Comparison of ENCODE assay signal across 8 mouse cellular contexts in genomic region chr11:68939451-68940304, GRCm38 (mm10). TPM values are rescaled to one million over a fixed set of nuclear protein-coding genes. Genes with fewer than 3 reads are reported as not detected.
DNase-seq lines count a peak whose midpoint lies in the region; ATAC-seq and TF ChIP-seq lines count a peak whose summit lies in the region.

No protein-coding gene starts in this region.

- peak; percentile 99 for ATAC-seq in embryonic facial prominence, embryonic 13.5 days (ENCODE audit: insufficient number of reproducible peaks, insufficient read depth, low FRiP score, low TSS enrichment, low read depth)
- peak; percentile 99 for ATAC-seq in limb, embryonic 12.5 days (ENCODE audit: insufficient number of reproducible peaks, insufficient read depth, low FRiP score, low TSS enrichment, low read depth)
- peak; percentile 99 for ATAC-seq in midbrain, embryonic 15.5 days (replicated peaks)

- H3K27ac ChIP-seq in embryonic facial prominence, embryonic 13.5 days = peak overlapping the region; percentile 65; the same call in 1 of the 2 replicates
- H3K27ac ChIP-seq in kidney, adult 2 months (ENCODE audit: insufficient read depth, low read depth, low read length) = peak overlapping the region; percentile 97
- no peak overlapping the region; the same call in 1 of the 2 replicates for H3K27ac ChIP-seq in limb, embryonic 12.5 days
- H3K27ac ChIP-seq in midbrain, embryonic 15.5 days = peak overlapping the region; percentile 88
- H3K27ac ChIP-seq in spleen, adult 2 months (ENCODE audit: insufficient read depth, low read length) = 0 out of 2 replicates have a peak overlapping the region, but pooled peaks have one; percentile 2

- WGBS in embryonic facial prominence, embryonic 13.5 days = 2% methylated on average over 16 of the region's 16 CpGs
- WGBS in kidney, adult 2 months = 1% methylated on average over 16 of the region's 16 CpGs
- WGBS in limb, embryonic 12.5 days = 4% methylated on average over 16 of the region's 16 CpGs
- under 1% methylated on average over 16 of the region's 16 CpGs for WGBS in midbrain, embryonic 15.5 days
- WGBS in spleen, adult 2 months = 1% methylated on average over 16 of the region's 16 CpGs

- peak overlapping the region; percentile 74 for H3K9ac ChIP-seq in embryonic facial prominence, embryonic 13.5 days
- peak overlapping the region; percentile 56 for H3K9ac ChIP-seq in limb, embryonic 12.5 days (replicated peaks)
- H3K9ac ChIP-seq in midbrain, embryonic 15.5 days = peak overlapping the region; percentile 46

- H3K4me2 ChIP-seq in embryonic facial prominence, embryonic 13.5 days = peak overlapping the region; percentile 66
- H3K4me2 ChIP-seq in limb, embryonic 12.5 days = peak overlapping the region; percentile 64
- peak overlapping the region; percentile 57 for H3K4me2 ChIP-seq in midbrain, embryonic 15.5 days

- H3K4me1 ChIP-seq in embryonic facial prominence, embryonic 13.5 days = peaks cover 7% of the 10 kb centered on the region
- H3K4me1 ChIP-seq in kidney, adult 2 months (ENCODE audit: control insufficient read depth, insufficient read depth, low read length) = peaks cover 13% of the 10 kb centered on the region
- H3K4me1 ChIP-seq in limb, embryonic 12.5 days (replicated peaks) = peaks cover 7% of the 10 kb centered on the region; the same call in 1 of the 2 replicates
- H3K4me1 ChIP-seq in midbrain, embryonic 15.5 days = peaks cover 15% of the 10 kb centered on the region
- H3K4me1 ChIP-seq in spleen, adult 2 months (ENCODE audit: control insufficient read depth, insufficient read depth, insufficient read length) = 0 out of 2 replicates have a peak, but pooled peaks cover 2% of the 10 kb centered on the region

- H3K36me3 ChIP-seq in embryonic facial prominence, embryonic 13.5 days = no peaks in the 10 kb centered on the region
- no peaks in the 10 kb centered on the region for H3K36me3 ChIP-seq in kidney, adult 2 months (ENCODE audit: control insufficient read depth, insufficient read depth, low read length)
- no peaks in the 10 kb centered on the region for H3K36me3 ChIP-seq in limb, embryonic 12.5 days
- H3K36me3 ChIP-seq in midbrain, embryonic 15.5 days (replicated peaks) = no peaks in the 10 kb centered on the region
- no peaks in the 10 kb centered on the region for H3K36me3 ChIP-seq in spleen, adult 2 months (ENCODE audit: control insufficient read depth, insufficient read depth, low read length)

- no peak for TF ChIP-seq CTCF in kidney, adult 2 months (conservative IDR thresholded peaks at IDR 0.05; ENCODE audit: insufficient read depth, insufficient read length, low read depth, low read length)
- TF ChIP-seq CTCF in spleen, adult 2 months (IDR thresholded peaks at IDR 0.05; ENCODE audit: extremely low read depth, insufficient read depth, insufficient read length, insufficient replicate concordance) = no peak

- peak overlapping the region; percentile 52 for H3K4me3 ChIP-seq in embryonic facial prominence, embryonic 13.5 days
- peak overlapping the region; percentile 50 for H3K4me3 ChIP-seq in kidney, adult 2 months (ENCODE audit: insufficient read depth, low read depth, low read length)
- peak overlapping the region; percentile 45 for H3K4me3 ChIP-seq in limb, embryonic 12.5 days (replicated peaks)
- peak overlapping the region; percentile 47 for H3K4me3 ChIP-seq in midbrain, embryonic 15.5 days
- H3K4me3 ChIP-seq in spleen, adult 2 months (ENCODE audit: extremely low read depth, insufficient read depth, insufficient read length) = peak overlapping the region; percentile 66

- H3K9me3 ChIP-seq in embryonic facial prominence, embryonic 13.5 days = no peaks in the 10 kb centered on the region
- H3K9me3 ChIP-seq in limb, embryonic 12.5 days = no peaks in the 10 kb centered on the region
- H3K9me3 ChIP-seq in midbrain, embryonic 15.5 days = no peaks in the 10 kb centered on the region

- no peaks in the 10 kb centered on the region for H3K27me3 ChIP-seq in embryonic facial prominence, embryonic 13.5 days
- H3K27me3 ChIP-seq in kidney, adult 2 months (replicated peaks; ENCODE audit: control insufficient read depth, insufficient read depth, low read length) = no peaks in the 10 kb centered on the region
- no peaks in the 10 kb centered on the region for H3K27me3 ChIP-seq in limb, embryonic 12.5 days
- H3K27me3 ChIP-seq in midbrain, embryonic 15.5 days (replicated peaks) = no peaks in the 10 kb centered on the region
- H3K27me3 ChIP-seq in spleen, adult 2 months (ENCODE audit: control insufficient read depth, insufficient read depth, low read length) = no peaks in the 10 kb centered on the region

- peak; percentile 79 for DNase-seq in 3134 (ENCODE audit: extremely low read depth, insufficient read length, low spot score)
- DNase-seq in adrenal gland, postnatal 36 days = peak; percentile 89 to 90
- peak; percentile 91 to 95 for DNase-seq in heart, adult 18-20 months
- peak; percentile 97 for DNase-seq in kidney, adult 2 months
- DNase-seq in spleen, adult 2 months (ENCODE audit: low read depth in 1 of 2, low spot score in 2 of 2) = peak; percentile 70 to 82

- peak; percentile 65 for TF ChIP-seq POLR2A in kidney, adult 2 months (IDR thresholded peaks at IDR 0.05; ENCODE audit: low read depth, low read length)
- TF ChIP-seq POLR2A in spleen, adult 2 months (IDR thresholded peaks at IDR 0.05; ENCODE audit: low read depth, low read length) = no peak

RNA-seq across cellular contexts. Expression of gene Odf4, which starts 12.8 kb away (rescaled TPM):
- total RNA-seq in adrenal gland, postnatal 36 days (2021) = under 1 TPM in 1 of 2 experiments, not detected in 1; 0.46 TPM
- polyA plus RNA-seq in embryonic facial prominence, embryonic 13.5 days (2015; fragmentation: Nextera tagmentation; extraction: Ambion mirVana) = not detected in 2 replicates
- total RNA-seq in heart, adult 18-20 months (2021) = not detected
- 0.33 and 0.46 TPM in 2 replicates for polyA plus RNA-seq in kidney, adult 2 months (2012; rRNA removed)
- not detected in 2 replicates for polyA plus RNA-seq in limb, embryonic 12.5 days (2016; fragmentation: Nextera tagmentation; extraction: Ambion mirVana)
- 0.60 and 0.84 TPM in 2 replicates for polyA plus RNA-seq in midbrain, embryonic 15.5 days (2015; fragmentation: Nextera tagmentation; extraction: Ambion mirVana)
- not detected in 2 replicates for polyA plus RNA-seq in spleen, adult 2 months (2012; rRNA removed)

RNA-seq across cellular contexts. Expression of gene Arhgef15, which starts 17.6 kb away (rescaled TPM):
- total RNA-seq in adrenal gland, postnatal 36 days (2021) = 10 to 100 TPM; 14.8 to 19.9 TPM
- polyA plus RNA-seq in embryonic facial prominence, embryonic 13.5 days (2015; fragmentation: Nextera tagmentation; extraction: Ambion mirVana) = 6.7 and 7.2 TPM in 2 replicates
- 10 to 100 TPM; 20.6 to 23.5 TPM for total RNA-seq in heart, adult 18-20 months (2021)
- 38.2 and 44.7 TPM in 2 replicates for polyA plus RNA-seq in kidney, adult 2 months (2012; rRNA removed)
- 6.1 and 7.0 TPM in 2 replicates for polyA plus RNA-seq in limb, embryonic 12.5 days (2016; fragmentation: Nextera tagmentation; extraction: Ambion mirVana)
- 24.2 and 28.7 TPM in 2 replicates for polyA plus RNA-seq in midbrain, embryonic 15.5 days (2015; fragmentation: Nextera tagmentation; extraction: Ambion mirVana)
- 11.0 and 19.2 TPM in 2 replicates for polyA plus RNA-seq in spleen, adult 2 months (2012; rRNA removed)

RNA-seq across cellular contexts. Expression of gene Slc25a35, which starts 28.3 kb away (rescaled TPM):
- total RNA-seq in adrenal gland, postnatal 36 days (2021) = 10 to 100 TPM; 28.8 to 36.4 TPM
- 4.7 and 4.9 TPM in 2 replicates for polyA plus RNA-seq in embryonic facial prominence, embryonic 13.5 days (2015; fragmentation: Nextera tagmentation; extraction: Ambion mirVana)
- 1 to 10 TPM; 4.8 to 9.3 TPM for total RNA-seq in heart, adult 18-20 months (2021)
- polyA plus RNA-seq in kidney, adult 2 months (2012; rRNA removed) = 38.9 and 46.2 TPM in 2 replicates
- 2.3 and 2.6 TPM in 2 replicates for polyA plus RNA-seq in limb, embryonic 12.5 days (2016; fragmentation: Nextera tagmentation; extraction: Ambion mirVana)
- 1.3 and 1.6 TPM in 2 replicates for polyA plus RNA-seq in midbrain, embryonic 15.5 days (2015; fragmentation: Nextera tagmentation; extraction: Ambion mirVana)
- polyA plus RNA-seq in spleen, adult 2 months (2012; rRNA removed) = 13.1 and 13.8 TPM in 2 replicates

RNA-seq across cellular contexts. Expression of gene Rangrf, which starts 35.3 kb away (rescaled TPM):
- 10 to 100 TPM; 22.5 to 23.3 TPM for total RNA-seq in adrenal gland, postnatal 36 days (2021)
- polyA plus RNA-seq in embryonic facial prominence, embryonic 13.5 days (2015; fragmentation: Nextera tagmentation; extraction: Ambion mirVana) = 50.1 and 59.3 TPM in 2 replicates
- total RNA-seq in heart, adult 18-20 months (2021) = 100 to 1,000 TPM in 1 of 2 experiments, 10 to 100 TPM in 1; 87.5 to 102 TPM
- polyA plus RNA-seq in kidney, adult 2 months (2012; rRNA removed) = 43.0 and 43.9 TPM in 2 replicates
- polyA plus RNA-seq in limb, embryonic 12.5 days (2016; fragmentation: Nextera tagmentation; extraction: Ambion mirVana) = 64.6 and 69.6 TPM in 2 replicates
- 22.0 and 22.7 TPM in 2 replicates for polyA plus RNA-seq in midbrain, embryonic 15.5 days (2015; fragmentation: Nextera tagmentation; extraction: Ambion mirVana)
- polyA plus RNA-seq in spleen, adult 2 months (2012; rRNA removed) = 10.1 and 11.2 TPM in 2 replicates

RNA-seq across cellular contexts. Expression of gene Rpl26, which starts 38.3 kb away (rescaled TPM):
- 1,000 to 10,000 TPM; 1,232 to 1,254 TPM for total RNA-seq in adrenal gland, postnatal 36 days (2021)
- 1,181 and 1,252 TPM in 2 replicates for polyA plus RNA-seq in embryonic facial prominence, embryonic 13.5 days (2015; fragmentation: Nextera tagmentation; extraction: Ambion mirVana)
- 100 to 1,000 TPM; 679 to 731 TPM for total RNA-seq in heart, adult 18-20 months (2021)
- polyA plus RNA-seq in kidney, adult 2 months (2012; rRNA removed) = 1,040 and 1,128 TPM in 2 replicates
- polyA plus RNA-seq in limb, embryonic 12.5 days (2016; fragmentation: Nextera tagmentation; extraction: Ambion mirVana) = 1,086 and 1,101 TPM in 2 replicates
- 529 and 538 TPM in 2 replicates for polyA plus RNA-seq in midbrain, embryonic 15.5 days (2015; fragmentation: Nextera tagmentation; extraction: Ambion mirVana)
- polyA plus RNA-seq in spleen, adult 2 months (2012; rRNA removed) = 681 and 695 TPM in 2 replicates
